Mouse (Mus musculus): ENCODE data around the gene Cdk19. TPM values are rescaled to one million over a fixed set of nuclear protein-coding genes. Genes with fewer than 3 reads are reported as not detected.
A peak's percentile ranks its signal among the peaks of the same experiment; 100 is the strongest.
"Not testable (repeated sequence)": the region's sequence is repeated elsewhere in the genome, so short reads cannot be mapped to it uniquely, and the experiment has no call there.

Gene Cdk19
- polyA plus RNA-seq, 1 experiment = 6.6 TPM

DNA sequence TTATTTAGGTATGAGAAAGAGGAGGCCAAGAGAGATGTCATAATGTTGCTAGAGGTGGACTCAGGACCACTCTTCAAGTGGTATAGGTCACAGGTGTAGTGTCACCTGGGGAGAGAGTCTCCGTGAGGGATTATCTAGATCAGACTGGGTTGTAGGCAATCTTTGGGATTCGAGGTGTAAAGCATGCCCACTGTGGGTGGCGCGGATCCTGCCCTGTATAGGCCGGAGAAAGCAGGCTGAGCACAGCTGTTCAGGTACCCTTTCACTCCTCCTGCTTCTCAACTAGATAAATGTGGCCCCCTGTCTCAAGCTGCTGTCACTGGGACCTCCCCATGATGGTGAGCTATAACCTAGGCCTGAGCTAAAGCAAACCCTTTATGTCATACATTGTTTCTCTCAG lies 171.0 kb downstream of the Cdk19 start:
- no peak overlapping the region for H3K4me3 ChIP-seq (ENCODE audit: insufficient read depth, low read depth, low read length)
- H3K27me3 ChIP-seq (replicated peaks; ENCODE audit: control insufficient read depth, insufficient read depth, low read length) = no peaks in the 10 kb centered on the region
- DNase-seq = no peak
- 95% methylated on average over 5 of the region's 5 CpGs for WGBS
- H3K36me3 ChIP-seq (ENCODE audit: control insufficient read depth, insufficient read depth, low read length) = no peaks in the 10 kb centered on the region
- no peak for TF ChIP-seq CTCF (conservative IDR thresholded peaks at IDR 0.05; ENCODE audit: insufficient read depth, insufficient read length, low read depth, low read length)
- TF ChIP-seq POLR2A (IDR thresholded peaks at IDR 0.05; ENCODE audit: low read depth, low read length) = no peak
- H3K4me1 ChIP-seq (ENCODE audit: control insufficient read depth, insufficient read depth, low read length) = no peaks in the 10 kb centered on the region
- no peak overlapping the region for H3K27ac ChIP-seq (ENCODE audit: insufficient read depth, low read depth, low read length)

DNA sequence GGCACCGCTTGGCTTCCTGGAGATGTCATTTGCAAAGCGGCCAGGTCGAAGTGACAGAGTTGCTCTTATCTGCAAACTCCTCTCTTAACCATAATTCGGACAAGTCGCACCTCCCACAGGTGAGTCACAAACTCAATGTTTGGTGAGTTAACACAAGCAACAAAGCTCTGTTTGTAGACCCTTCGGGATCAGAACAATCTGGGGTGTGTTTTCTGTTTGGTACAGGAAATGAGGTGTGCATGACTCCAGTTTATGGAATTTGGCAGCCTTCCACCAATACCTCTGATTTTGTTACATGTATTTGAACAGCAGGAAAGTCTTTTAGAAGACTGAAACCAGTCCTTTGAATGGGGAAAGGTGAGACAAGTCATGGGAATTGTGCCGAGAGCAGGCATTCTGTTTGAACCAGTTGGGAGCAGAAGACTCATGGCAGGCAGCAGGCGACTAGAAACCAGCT lies 171.9 kb downstream of the Cdk19 start:
- DNase-seq = no peak
- WGBS = 81% methylated on average over 8 of the region's 8 CpGs

GRCm38 (mm10) chr10:40512185-40512584 lies 172.8 kb downstream of the Cdk19 start:
- no peak overlapping the region for H3K27ac ChIP-seq (ENCODE audit: insufficient read depth, low read depth, low read length)
- TF ChIP-seq CTCF (conservative IDR thresholded peaks at IDR 0.05; ENCODE audit: insufficient read depth, insufficient read length, low read depth, low read length) (no peak), POLR2A (IDR thresholded peaks at IDR 0.05; ENCODE audit: low read depth, low read length) (no peak)

More for the DNA sequence above, 171.9 kb downstream of the Cdk19 start:
- TF ChIP-seq POLR2A (IDR thresholded peaks at IDR 0.05; ENCODE audit: low read depth, low read length) (no peak), CTCF (conservative IDR thresholded peaks at IDR 0.05; ENCODE audit: insufficient read depth, insufficient read length, low read depth, low read length) (no peak)
- Histone ChIP-seq H3K36me3 (ENCODE audit: control insufficient read depth, insufficient read depth, low read length) (no peaks in the 10 kb centered on the region), H3K27me3 (replicated peaks; ENCODE audit: control insufficient read depth, insufficient read depth, low read length) (no peaks in the 10 kb centered on the region), H3K4me3 (ENCODE audit: insufficient read depth, low read depth, low read length) (no peak overlapping the region), H3K4me1 (ENCODE audit: control insufficient read depth, insufficient read depth, low read length) (no peaks in the 10 kb centered on the region), H3K27ac (ENCODE audit: insufficient read depth, low read depth, low read length) (no peak overlapping the region)

DNA sequence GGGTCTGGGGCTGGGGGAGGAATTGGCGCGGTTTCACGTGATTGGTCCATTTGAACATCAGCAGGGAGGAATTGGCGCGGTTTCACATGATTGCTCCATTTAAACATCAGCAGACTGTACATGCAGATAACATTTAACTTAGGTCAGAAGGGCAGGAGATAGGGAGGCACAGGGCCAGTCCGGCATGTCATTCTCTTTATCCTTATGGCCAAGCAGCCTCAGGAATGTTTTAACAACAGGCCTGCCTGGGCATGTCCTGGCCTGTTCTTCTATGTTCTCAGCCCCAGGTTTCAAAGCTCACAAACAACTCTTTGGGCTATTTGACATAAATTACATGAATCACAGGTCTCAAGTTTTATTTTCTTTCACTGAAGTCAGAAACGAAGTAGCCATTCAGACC lies 173.6 kb downstream of the Cdk19 start:
- not testable (repeated sequence) for H3K27me3 ChIP-seq (replicated peaks; ENCODE audit: control insufficient read depth, insufficient read depth, low read length); H3K36me3 ChIP-seq (ENCODE audit: control insufficient read depth, insufficient read depth, low read length); H3K4me1 ChIP-seq (ENCODE audit: control insufficient read depth, insufficient read depth, low read length); H3K4me3 ChIP-seq (ENCODE audit: insufficient read depth, low read depth, low read length); DNase-seq; H3K27ac ChIP-seq (ENCODE audit: insufficient read depth, low read depth, low read length)
- WGBS = 89% methylated on average over 7 of the region's 7 CpGs

More at GRCm38 (mm10) chr10:40512185-40512584, 172.8 kb downstream of the Cdk19 start:
- Histone ChIP-seq H3K4me3 (ENCODE audit: insufficient read depth, low read depth, low read length) (no peak overlapping the region), H3K36me3 (ENCODE audit: control insufficient read depth, insufficient read depth, low read length) (no peaks in the 10 kb centered on the region), H3K27me3 (replicated peaks; ENCODE audit: control insufficient read depth, insufficient read depth, low read length) (no peaks in the 10 kb centered on the region), H3K4me1 (ENCODE audit: control insufficient read depth, insufficient read depth, low read length) (no peaks in the 10 kb centered on the region)
- no peak for DNase-seq
- WGBS = 95% methylated on average over 6 of the region's 6 CpGs

DNA sequence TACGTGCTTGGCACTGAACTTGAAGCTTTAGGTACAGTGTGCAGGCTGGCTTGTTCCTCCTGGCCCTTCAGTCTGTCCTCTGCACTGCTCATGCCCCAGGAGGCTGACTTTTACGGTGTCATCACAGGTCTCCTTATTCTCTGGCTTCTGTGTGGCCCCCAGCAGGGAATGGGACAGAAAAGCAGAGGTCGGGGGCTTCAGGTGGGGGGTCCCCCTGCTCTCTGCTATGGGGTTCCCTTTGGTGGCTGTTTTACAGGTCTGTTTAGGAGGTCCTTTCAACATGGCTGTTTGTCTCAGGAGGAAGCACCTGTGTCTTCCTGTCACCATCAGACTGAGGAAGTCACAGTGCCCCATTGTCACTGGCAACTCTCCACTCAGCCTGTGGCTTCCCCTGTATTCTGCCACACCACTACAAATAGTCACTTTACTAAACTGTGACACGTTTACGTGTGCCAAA lies 175.9 kb downstream of the Cdk19 start:
- Histone ChIP-seq H3K27me3 (replicated peaks; ENCODE audit: control insufficient read depth, insufficient read depth, low read length) (no peaks in the 10 kb centered on the region), H3K27ac (ENCODE audit: insufficient read depth, low read depth, low read length) (no peak overlapping the region), H3K4me1 (ENCODE audit: control insufficient read depth, insufficient read depth, low read length) (peaks cover 5% of the 10 kb centered on the region; the same call in 1 of the 2 replicates), H3K4me3 (ENCODE audit: insufficient read depth, low read depth, low read length) (no peak overlapping the region), H3K36me3 (ENCODE audit: control insufficient read depth, insufficient read depth, low read length) (no peaks in the 10 kb centered on the region)
- no peak for TF ChIP-seq POLR2A (IDR thresholded peaks at IDR 0.05; ENCODE audit: low read depth, low read length)
- DNase-seq = no peak
- WGBS = 74% methylated on average over 5 of the region's 5 CpGs

DNA sequence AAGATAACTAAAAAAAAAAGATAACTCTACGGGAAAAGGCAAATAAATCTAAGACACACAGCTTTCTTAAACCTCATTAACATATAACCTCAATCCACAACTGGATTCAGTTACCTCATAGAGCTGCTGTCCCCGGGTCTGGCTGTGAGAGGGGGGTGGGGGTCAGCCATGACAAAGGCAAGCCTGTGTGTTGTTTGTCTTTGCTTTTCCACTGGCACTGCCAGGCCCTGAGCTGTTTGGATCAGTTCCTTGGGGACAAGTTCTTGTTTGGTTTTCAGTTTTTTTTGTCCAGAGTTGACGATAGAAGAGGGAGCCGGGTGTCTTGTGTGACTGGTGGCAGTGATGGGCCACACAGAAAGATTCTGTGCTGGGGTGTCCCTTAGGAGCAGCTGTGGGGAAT lies 177.1 kb downstream of the Cdk19 start:
- Histone ChIP-seq H3K36me3 (ENCODE audit: control insufficient read depth, insufficient read depth, low read length) (no peaks in the 10 kb centered on the region), H3K4me1 (ENCODE audit: control insufficient read depth, insufficient read depth, low read length) (peaks cover 5% of the 10 kb centered on the region; the same call in 1 of the 2 replicates), H3K27ac (ENCODE audit: insufficient read depth, low read depth, low read length) (no peak overlapping the region), H3K4me3 (ENCODE audit: insufficient read depth, low read depth, low read length) (no peak overlapping the region), H3K27me3 (replicated peaks; ENCODE audit: control insufficient read depth, insufficient read depth, low read length) (no peaks in the 10 kb centered on the region)
- no peak for DNase-seq
- TF ChIP-seq POLR2A (IDR thresholded peaks at IDR 0.05; ENCODE audit: low read depth, low read length) = no peak
- TF ChIP-seq CTCF (conservative IDR thresholded peaks at IDR 0.05; ENCODE audit: insufficient read depth, insufficient read length, low read depth, low read length) = no peak
- WGBS = 60% methylated on average over 4 of the region's 4 CpGs

- Histone ChIP-seq H3K4me1 (ENCODE audit: control insufficient read depth, insufficient read depth, low read length) (peaks cover 5% of the 10 kb centered on the region; the same call in 1 of the 2 replicates), H3K4me3 (ENCODE audit: insufficient read depth, low read depth, low read length) (no peak overlapping the region), H3K27ac (ENCODE audit: insufficient read depth, low read depth, low read length) (peak overlapping the region; percentile 52; the same call in 1 of the 2 replicates), H3K36me3 (ENCODE audit: control insufficient read depth, insufficient read depth, low read length) (no peaks in the 10 kb centered on the region), H3K27me3 (replicated peaks; ENCODE audit: control insufficient read depth, insufficient read depth, low read length) (no peaks in the 10 kb centered on the region)
- no peak for TF ChIP-seq POLR2A (IDR thresholded peaks at IDR 0.05; ENCODE audit: low read depth, low read length)
- TF ChIP-seq CTCF (conservative IDR thresholded peaks at IDR 0.05; ENCODE audit: insufficient read depth, insufficient read length, low read depth, low read length) = no peak
- WGBS = 55% methylated on average over 4 of the region's 4 CpGs
- DNase-seq = peak; percentile 95
Measured at GRCm38 (mm10) chr10:40519586-40519985, 180.2 kb downstream of the Cdk19 start.

- no peak for DNase-seq
- Histone ChIP-seq H3K27ac (ENCODE audit: insufficient read depth, low read depth, low read length) (no peak overlapping the region), H3K4me1 (ENCODE audit: control insufficient read depth, insufficient read depth, low read length) (peaks cover 5% of the 10 kb centered on the region; the same call in 1 of the 2 replicates), H3K4me3 (ENCODE audit: insufficient read depth, low read depth, low read length) (no peak overlapping the region), H3K36me3 (ENCODE audit: control insufficient read depth, insufficient read depth, low read length) (no peaks in the 10 kb centered on the region), H3K27me3 (replicated peaks; ENCODE audit: control insufficient read depth, insufficient read depth, low read length) (no peaks in the 10 kb centered on the region)
- WGBS = 33% methylated on average over 12 of the region's 12 CpGs
- TF ChIP-seq POLR2A (IDR thresholded peaks at IDR 0.05; ENCODE audit: low read depth, low read length) = no peak
Measured at GRCm38 (mm10) chr10:40521579-40521978, 182.2 kb downstream of the Cdk19 start.

Data from kidney, adult 2 months (tissue).